Mouse (Mus musculus): ENCODE results near the gene Gpt2. TPM values are rescaled to one million over a fixed set of nuclear protein-coding genes. Genes with fewer than 3 reads are reported as not detected.

Gene Gpt2
- polyA plus RNA-seq, 1 experiment, result 11.3 TPM

GRCm38 (mm10) chr8:85506620-85507019, 14.2 kb downstream of the Gpt2 start:
- H3K27ac ChIP-seq (ENCODE audit: insufficient read depth, low read depth, low read length), result no peak overlapping the region
- H3K27me3 ChIP-seq (ENCODE audit: control insufficient read depth, insufficient read depth, low read length), result no peaks in the 10 kb centered on the region
- WGBS, result 60% methylated on average over 4 of the region's 4 CpGs
- peaks cover 3% of the 10 kb centered on the region; the same call in 1 of the 2 replicates for H3K4me1 ChIP-seq (ENCODE audit: control insufficient read depth, insufficient read depth, insufficient read length, low read length)
- H3K4me3 ChIP-seq (ENCODE audit: low read depth, low read length), result no peak overlapping the region
- TF ChIP-seq POLR2A (IDR thresholded peaks at IDR 0.05; ENCODE audit: low read depth, low read length) (no peak), CTCF (IDR thresholded peaks at IDR 0.05; ENCODE audit: extremely low read depth, insufficient read length, insufficient replicate concordance, low read depth, low read length) (no peak)
- no peaks in the 10 kb centered on the region for H3K36me3 ChIP-seq (ENCODE audit: control insufficient read depth, insufficient read depth, low read length)

DNA sequence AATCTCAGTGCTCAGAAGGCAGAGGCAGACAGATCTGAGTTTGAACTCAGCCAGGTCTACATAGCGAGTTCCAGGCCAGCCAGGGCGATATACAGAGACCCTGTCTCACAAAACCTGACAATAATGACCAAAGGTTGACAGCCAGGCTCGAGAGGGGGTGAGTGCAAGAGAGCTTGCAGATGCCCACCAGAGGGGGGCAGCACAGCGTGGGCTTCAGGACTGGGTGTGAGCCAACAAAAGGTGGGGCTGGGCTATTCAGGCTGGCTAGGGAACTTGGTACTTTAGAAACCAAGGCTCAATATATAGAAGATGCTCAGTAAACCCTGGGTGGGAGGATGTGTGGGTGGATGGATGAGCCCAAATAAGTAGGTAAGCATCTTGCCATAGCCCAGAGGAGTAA, 16.3 kb downstream of the Gpt2 start:
- Histone ChIP-seq H3K4me3 (ENCODE audit: low read depth, low read length) (no peak overlapping the region), H3K27ac (ENCODE audit: insufficient read depth, low read depth, low read length) (no peak overlapping the region), H3K27me3 (ENCODE audit: control insufficient read depth, insufficient read depth, low read length) (no peaks in the 10 kb centered on the region), H3K36me3 (ENCODE audit: control insufficient read depth, insufficient read depth, low read length) (no peaks in the 10 kb centered on the region), H3K4me1 (ENCODE audit: control insufficient read depth, insufficient read depth, insufficient read length, low read length) (peaks cover 3% of the 10 kb centered on the region; the same call in 1 of the 2 replicates)
- 78% methylated on average over 4 of the region's 4 CpGs for whole genome bisulfite sequencing
- TF ChIP-seq CTCF (IDR thresholded peaks at IDR 0.05; ENCODE audit: extremely low read depth, insufficient read length, insufficient replicate concordance, low read depth, low read length) (no peak), POLR2A (IDR thresholded peaks at IDR 0.05; ENCODE audit: low read depth, low read length) (no peak)

DNA sequence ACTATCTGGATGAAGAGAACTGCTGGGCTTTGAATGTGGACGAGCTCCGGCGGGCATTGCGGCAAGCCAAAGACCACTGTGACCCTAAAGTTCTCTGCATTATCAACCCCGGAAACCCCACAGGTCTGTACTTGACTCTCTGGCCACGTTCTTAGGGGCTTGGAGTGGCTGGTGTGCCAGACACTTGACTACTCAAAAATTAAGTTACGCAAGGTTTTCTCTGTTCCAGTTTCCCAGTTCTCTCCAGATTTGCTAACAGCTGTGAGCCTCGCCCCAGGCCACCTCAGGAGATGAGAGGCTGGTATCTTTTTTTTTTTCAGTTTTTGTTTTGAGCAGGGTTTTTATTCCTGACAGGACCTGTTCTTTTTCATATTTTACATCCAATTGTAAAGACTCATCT, 19.9 kb downstream of the Gpt2 start:
- 90% methylated on average over 8 of the region's 8 CpGs for WGBS
- Histone ChIP-seq H3K4me3 (ENCODE audit: low read depth, low read length) (no peak overlapping the region), H3K27ac (ENCODE audit: insufficient read depth, low read depth, low read length) (no peak overlapping the region), H3K27me3 (ENCODE audit: control insufficient read depth, insufficient read depth, low read length) (no peaks in the 10 kb centered on the region), H3K36me3 (ENCODE audit: control insufficient read depth, insufficient read depth, low read length) (no peaks in the 10 kb centered on the region), H3K4me1 (ENCODE audit: control insufficient read depth, insufficient read depth, insufficient read length, low read length) (no peaks in the 10 kb centered on the region)
- TF ChIP-seq CTCF (IDR thresholded peaks at IDR 0.05; ENCODE audit: extremely low read depth, insufficient read length, insufficient replicate concordance, low read depth, low read length) (no peak), POLR2A (IDR thresholded peaks at IDR 0.05; ENCODE audit: low read depth, low read length) (no peak)

- no peak for TF ChIP-seq CTCF (IDR thresholded peaks at IDR 0.05; ENCODE audit: extremely low read depth, insufficient read length, insufficient replicate concordance, low read depth, low read length)
- TF ChIP-seq POLR2A (IDR thresholded peaks at IDR 0.05; ENCODE audit: low read depth, low read length), result no peak
- Histone ChIP-seq H3K27ac (ENCODE audit: insufficient read depth, low read depth, low read length) (no peak overlapping the region), H3K4me3 (ENCODE audit: low read depth, low read length) (no peak overlapping the region), H3K27me3 (ENCODE audit: control insufficient read depth, insufficient read depth, low read length) (no peaks in the 10 kb centered on the region), H3K4me1 (ENCODE audit: control insufficient read depth, insufficient read depth, insufficient read length, low read length) (no peaks in the 10 kb centered on the region), H3K36me3 (ENCODE audit: control insufficient read depth, insufficient read depth, low read length) (no peaks in the 10 kb centered on the region)
- 77% methylated on average over 4 of the region's 4 CpGs for WGBS
These were observed 20.9 kb downstream of the Gpt2 start for GRCm38 (mm10) chr8:85513283-85513682.

- TF ChIP-seq POLR2A (IDR thresholded peaks at IDR 0.05; ENCODE audit: low read depth, low read length) (no peak), CTCF (IDR thresholded peaks at IDR 0.05; ENCODE audit: extremely low read depth, insufficient read length, insufficient replicate concordance, low read depth, low read length) (no peak)
- whole genome bisulfite sequencing, result 44% methylated on average over 7 of the region's 7 CpGs
- Histone ChIP-seq H3K36me3 (ENCODE audit: control insufficient read depth, insufficient read depth, low read length) (no peaks in the 10 kb centered on the region), H3K4me3 (ENCODE audit: low read depth, low read length) (no peak overlapping the region), H3K27me3 (ENCODE audit: control insufficient read depth, insufficient read depth, low read length) (no peaks in the 10 kb centered on the region), H3K27ac (ENCODE audit: insufficient read depth, low read depth, low read length) (no peak overlapping the region), H3K4me1 (ENCODE audit: control insufficient read depth, insufficient read depth, insufficient read length, low read length) (no peaks in the 10 kb centered on the region)
These were observed 23.0 kb downstream of the Gpt2 start for GRCm38 (mm10) chr8:85515391-85515790.

DNA sequence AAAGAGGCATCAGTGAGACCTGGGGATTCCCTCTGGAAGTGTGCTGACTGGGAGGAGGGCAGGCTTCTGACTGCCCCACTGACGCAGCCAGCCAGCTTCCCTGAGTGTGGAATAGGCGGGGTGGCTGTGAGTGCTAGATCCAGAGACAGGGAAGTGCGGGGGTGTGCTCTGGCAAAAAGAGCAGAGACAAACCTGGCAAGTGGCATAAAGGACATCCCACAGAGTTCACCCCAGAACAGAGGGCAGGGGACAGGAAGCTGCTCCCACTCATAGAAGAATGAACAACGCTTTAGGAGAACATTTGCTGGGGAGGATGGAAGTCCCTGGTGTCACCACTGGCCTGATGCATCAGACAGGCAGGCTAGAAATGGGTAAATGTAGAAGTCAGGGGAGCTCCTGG, 25.0 kb downstream of the Gpt2 start:
- Histone ChIP-seq H3K27me3 (ENCODE audit: control insufficient read depth, insufficient read depth, low read length) (no peaks in the 10 kb centered on the region), H3K4me3 (ENCODE audit: low read depth, low read length) (no peak overlapping the region), H3K4me1 (ENCODE audit: control insufficient read depth, insufficient read depth, insufficient read length, low read length) (no peaks in the 10 kb centered on the region), H3K27ac (ENCODE audit: insufficient read depth, low read depth, low read length) (no peak overlapping the region), H3K36me3 (ENCODE audit: control insufficient read depth, insufficient read depth, low read length) (no peaks in the 10 kb centered on the region)
- WGBS, result 73% methylated on average over 4 of the region's 4 CpGs
- TF ChIP-seq CTCF (IDR thresholded peaks at IDR 0.05; ENCODE audit: extremely low read depth, insufficient read length, insufficient replicate concordance, low read depth, low read length) (no peak), POLR2A (IDR thresholded peaks at IDR 0.05; ENCODE audit: low read depth, low read length) (no peak)

DNA sequence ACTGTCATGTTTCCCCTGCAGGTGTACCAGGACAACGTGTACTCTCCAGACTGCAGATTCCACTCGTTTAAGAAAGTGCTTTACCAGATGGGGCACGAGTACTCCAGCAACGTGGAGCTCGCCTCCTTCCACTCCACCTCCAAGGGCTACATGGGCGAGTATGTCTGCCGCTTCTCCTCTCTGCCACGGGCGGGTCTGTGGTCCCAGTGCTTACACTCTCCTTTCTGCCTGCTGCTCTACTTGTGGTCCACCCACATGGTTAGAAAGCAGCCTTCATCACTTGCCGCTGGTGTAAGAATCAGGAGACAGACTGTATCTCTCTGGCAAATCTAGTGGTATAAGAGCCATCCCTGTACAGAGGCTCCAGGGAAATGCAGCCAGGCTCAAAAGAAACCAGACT, 25.6 kb downstream of the Gpt2 start:
- no peaks in the 10 kb centered on the region for H3K27me3 ChIP-seq (ENCODE audit: control insufficient read depth, insufficient read depth, low read length)
- WGBS, result 89% methylated on average over 10 of the region's 10 CpGs
- no peaks in the 10 kb centered on the region for H3K4me1 ChIP-seq (ENCODE audit: control insufficient read depth, insufficient read depth, insufficient read length, low read length)
- H3K36me3 ChIP-seq (ENCODE audit: control insufficient read depth, insufficient read depth, low read length), result no peaks in the 10 kb centered on the region
- no peak overlapping the region for H3K4me3 ChIP-seq (ENCODE audit: low read depth, low read length)
- no peak overlapping the region for H3K27ac ChIP-seq (ENCODE audit: insufficient read depth, low read depth, low read length)
- TF ChIP-seq POLR2A (IDR thresholded peaks at IDR 0.05; ENCODE audit: low read depth, low read length) (no peak), CTCF (IDR thresholded peaks at IDR 0.05; ENCODE audit: extremely low read depth, insufficient read length, insufficient replicate concordance, low read depth, low read length) (no peak)

GRCm38 (mm10) chr8:85520586-85520985, 28.2 kb downstream of the Gpt2 start:
- H3K36me3 ChIP-seq (ENCODE audit: control insufficient read depth, insufficient read depth, low read length), result no peaks in the 10 kb centered on the region
- no peaks in the 10 kb centered on the region for H3K4me1 ChIP-seq (ENCODE audit: control insufficient read depth, insufficient read depth, insufficient read length, low read length)
- H3K27ac ChIP-seq (ENCODE audit: insufficient read depth, low read depth, low read length), result no peak overlapping the region
- no peak overlapping the region for H3K4me3 ChIP-seq (ENCODE audit: low read depth, low read length)
- no peaks in the 10 kb centered on the region for H3K27me3 ChIP-seq (ENCODE audit: control insufficient read depth, insufficient read depth, low read length)
- no peak for TF ChIP-seq CTCF (IDR thresholded peaks at IDR 0.05; ENCODE audit: extremely low read depth, insufficient read length, insufficient replicate concordance, low read depth, low read length)
- no peak for TF ChIP-seq POLR2A (IDR thresholded peaks at IDR 0.05; ENCODE audit: low read depth, low read length)
- WGBS, result 94% methylated on average over 4 of the region's 4 CpGs

Data from small intestine, adult 2 months (tissue).